Mouse (Mus musculus): Measurements from ENCODE around the gene Rasgrf1.
A peak's percentile ranks its signal among the peaks of the same experiment; 100 is the strongest.

The Rasgrf1 gene

GRCm38 (mm10) chr9:89909131-89910010, at the start of gene Rasgrf1:
TSS of gene Rasgrf1 (plus strand) at chr9:89909908.
- no peak for DNase-seq

GRCm38 (mm10) chr9:89860145-89860544, 49.6 kb upstream of the Rasgrf1 start:
- no peak for DNase-seq

GRCm38 (mm10) chr9:89860584-89860983, 49.1 kb upstream of the Rasgrf1 start:
- DNase-seq: no peak

GRCm38 (mm10) chr9:89867141-89867540, 42.6 kb upstream of the Rasgrf1 start:
- no peak for DNase-seq

- DNase-seq: peak; percentile 56
Measured at GRCm38 (mm10) chr9:89868093-89868729, 41.5 kb upstream of the Rasgrf1 start.

- no peak for DNase-seq
Measured at GRCm38 (mm10) chr9:89869594-89869993, 40.1 kb upstream of the Rasgrf1 start.

- DNase-seq: no peak
Measured at GRCm38 (mm10) chr9:89870531-89871150, 39.1 kb upstream of the Rasgrf1 start.

- peak; percentile 80 for DNase-seq
Measured at GRCm38 (mm10) chr9:89872137-89872536, 37.6 kb upstream of the Rasgrf1 start.

GRCm38 (mm10) chr9:89874434-89874833, 35.3 kb upstream of the Rasgrf1 start:
- DNase-seq: peak; percentile 69

GRCm38 (mm10) chr9:89875551-89875950, 34.2 kb upstream of the Rasgrf1 start:
- DNase-seq: no peak

GRCm38 (mm10) chr9:89878471-89879020, 31.2 kb upstream of the Rasgrf1 start:
- no peak for DNase-seq

GRCm38 (mm10) chr9:89879574-89879973, 30.1 kb upstream of the Rasgrf1 start:
- no peak for DNase-seq

- DNase-seq: no peak
Measured at GRCm38 (mm10) chr9:89881552-89881951, 28.2 kb upstream of the Rasgrf1 start.

GRCm38 (mm10) chr9:89882583-89882982, 27.1 kb upstream of the Rasgrf1 start:
- no peak for DNase-seq

- DNase-seq: no peak
Measured at GRCm38 (mm10) chr9:89885701-89886218, 23.9 kb upstream of the Rasgrf1 start.

GRCm38 (mm10) chr9:89891534-89892293, 18.0 kb upstream of the Rasgrf1 start:
- no peak for DNase-seq

GRCm38 (mm10) chr9:89892540-89893188, 17.0 kb upstream of the Rasgrf1 start:
- DNase-seq: no peak

GRCm38 (mm10) chr9:89900111-89900824, 9.4 kb upstream of the Rasgrf1 start:
- no peak for DNase-seq

GRCm38 (mm10) chr9:89901184-89901583, 8.5 kb upstream of the Rasgrf1 start:
- no peak for DNase-seq

- DNase-seq: no peak
Measured at GRCm38 (mm10) chr9:89902813-89903212, 6.9 kb upstream of the Rasgrf1 start.

GRCm38 (mm10) chr9:89906645-89907044, 3.1 kb upstream of the Rasgrf1 start:
- no peak for DNase-seq
